Mouse (Mus musculus) T-helper 1 cell (primary cell): ENCODE measurements around the gene Lmln.
"Not testable (repeated sequence)": the region's sequence is repeated elsewhere in the genome, so short reads cannot be mapped to it uniquely, and the experiment has no call there.

Source experiments
- in situ Hi-C: fragments of 300-600 bp; cut with MboI, MseI; formaldehyde crosslinking; loops from one replicate; pipeline ENCODE4 v1.15.1; 2025; ENCODE audit warnings: high pct_unique_total_duplicates

Lmln gene

GRCm38 (mm10) chr16:33133186-33133585, 70.9 kb downstream of the Lmln start:
- in situ Hi-C loops, result no loop called here

GRCm38 (mm10) chr16:33135167-33135566, 72.8 kb downstream of the Lmln start:
- in situ Hi-C loops, result no loop called here

- in situ Hi-C loops, result not testable (repeated sequence)
Observed at GRCm38 (mm10) chr16:33139061-33139460, 76.7 kb downstream of the Lmln start.

- in situ Hi-C loops, result no loop called here
Observed at GRCm38 (mm10) chr16:33141758-33142280, 79.5 kb downstream of the Lmln start.

GRCm38 (mm10) chr16:33143452-33143851, 81.1 kb downstream of the Lmln start:
- in situ Hi-C loops, result no loop called here

- in situ Hi-C loops, result no loop called here
Observed at GRCm38 (mm10) chr16:33146185-33146584, 83.9 kb downstream of the Lmln start.

GRCm38 (mm10) chr16:33148135-33148534, 85.8 kb downstream of the Lmln start:
- in situ Hi-C loops, result no loop called here

- in situ Hi-C loops, result not testable (repeated sequence)
Observed at GRCm38 (mm10) chr16:33150875-33151274, 88.6 kb downstream of the Lmln start.

- in situ Hi-C loops, result no loop called here
Observed at GRCm38 (mm10) chr16:33151558-33151957, 89.2 kb downstream of the Lmln start.

GRCm38 (mm10) chr16:33154992-33155391, 92.7 kb downstream of the Lmln start:
- in situ Hi-C loops, result no loop called here

GRCm38 (mm10) chr16:33158006-33158405, 95.7 kb downstream of the Lmln start:
- in situ Hi-C loops, result no loop called here

GRCm38 (mm10) chr16:33158590-33159071, 96.3 kb downstream of the Lmln start:
- in situ Hi-C loops, result no loop called here

- in situ Hi-C loops, result no loop called here
Observed at GRCm38 (mm10) chr16:33159363-33159762, 97.0 kb downstream of the Lmln start.

GRCm38 (mm10) chr16:33163330-33164090, 101.2 kb downstream of the Lmln start:
- in situ Hi-C loops, result no loop called here

GRCm38 (mm10) chr16:33166284-33166683, 104.0 kb downstream of the Lmln start:
- in situ Hi-C loops, result not testable (repeated sequence)

GRCm38 (mm10) chr16:33167537-33167936, 105.2 kb downstream of the Lmln start:
- in situ Hi-C loops, result no loop called here

GRCm38 (mm10) chr16:33169471-33170034, 107.2 kb downstream of the Lmln start:
- in situ Hi-C loops, result no loop called here

GRCm38 (mm10) chr16:33170716-33171587, 108.6 kb downstream of the Lmln start:
- in situ Hi-C loops, result no loop called here

GRCm38 (mm10) chr16:33171800-33172199, 109.5 kb downstream of the Lmln start:
- in situ Hi-C loops, result no loop called here

GRCm38 (mm10) chr16:33173151-33173550, 110.8 kb downstream of the Lmln start:
- in situ Hi-C loops, result no loop called here

- in situ Hi-C loops, result no loop called here
Observed at GRCm38 (mm10) chr16:33174695-33175094, 112.4 kb downstream of the Lmln start.

GRCm38 (mm10) chr16:33176831-33177230, 114.5 kb downstream of the Lmln start:
- in situ Hi-C loops, result not testable (repeated sequence)
